Mouse (Mus musculus): ENCODE results near the gene Klrg1.

The Klrg1 gene

DNA sequence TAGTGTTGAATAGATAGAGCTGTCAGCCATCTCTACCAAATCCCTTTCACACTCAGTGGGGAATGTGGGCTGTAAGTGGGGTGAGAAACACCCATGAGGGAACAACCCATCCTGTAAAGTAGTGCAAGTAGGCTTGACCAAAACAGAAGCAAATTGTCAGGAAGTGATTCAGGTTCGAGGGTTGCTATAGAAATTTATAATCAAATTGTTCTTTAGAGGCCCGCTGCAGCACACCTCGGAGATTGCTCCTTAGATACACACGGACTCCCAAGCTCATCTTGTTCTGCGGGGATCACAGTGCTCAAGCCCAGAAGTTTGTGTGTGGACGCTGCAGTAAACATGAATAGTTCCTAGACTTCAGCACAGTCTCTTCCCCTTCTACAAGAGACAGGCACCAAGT, at the start of gene Klrg1:
Gene Klrg1 (minus strand): TSS at position 101 of the 400 bp plus-strand sequence.
- no peak for DNase-seq

DNA sequence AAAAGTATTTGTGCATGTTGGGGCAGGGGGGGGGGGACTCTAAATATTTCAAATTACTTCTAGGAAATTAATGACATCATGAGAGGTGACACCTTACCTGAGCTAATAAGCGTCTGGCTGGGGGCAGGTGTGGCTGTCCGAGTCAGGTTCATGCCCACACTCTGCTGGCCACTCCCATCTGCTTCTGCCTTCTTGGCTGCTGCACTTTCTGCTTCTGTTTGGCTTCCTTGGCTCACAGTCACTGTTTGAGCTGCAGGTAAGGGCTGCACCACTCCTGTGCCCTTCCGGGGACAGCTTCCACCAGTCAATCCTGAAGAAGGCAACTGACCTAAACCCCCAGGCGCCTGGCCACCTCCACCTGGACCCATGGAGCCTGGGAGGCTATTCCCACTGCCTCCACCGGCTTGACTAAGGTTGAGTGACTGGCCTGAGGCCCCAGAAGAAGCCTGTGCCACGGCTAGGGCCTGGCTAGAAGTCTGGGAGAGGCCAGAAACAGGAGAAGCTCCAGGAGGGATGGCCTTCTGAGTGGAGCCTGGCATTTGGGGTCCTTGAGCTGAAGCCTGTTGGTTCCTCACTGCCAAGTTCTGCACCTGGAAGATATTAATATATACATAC, 42.8 kb upstream of the Klrg1 start:
- peak; percentile 27 to 41 for DNase-seq

DNA sequence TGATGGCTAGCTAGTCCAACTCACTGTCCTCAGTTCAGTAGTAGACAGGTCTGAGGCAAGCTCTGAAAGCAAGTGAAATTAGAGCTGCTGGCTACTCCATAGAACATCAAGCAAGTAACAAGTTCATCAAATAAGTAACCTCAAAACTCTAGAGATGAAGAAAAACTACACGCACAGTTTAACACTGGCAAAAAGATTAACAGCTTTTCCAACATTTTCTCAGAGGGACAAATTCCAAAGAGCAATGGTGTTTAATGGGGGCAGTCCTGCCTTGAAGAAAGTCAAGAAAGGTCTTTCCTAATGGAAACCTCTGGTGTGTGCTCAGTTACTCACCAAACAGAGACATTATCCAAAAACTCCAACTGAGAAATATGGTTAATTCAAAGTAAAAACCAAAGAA, 36.0 kb upstream of the Klrg1 start:
- DNase-seq: peak in 1 of 2 experiments; percentile 37

GRCm38 (mm10) chr6:122310187-122310820, 27.6 kb upstream of the Klrg1 start:
- DNase-seq: no peak

DNA sequence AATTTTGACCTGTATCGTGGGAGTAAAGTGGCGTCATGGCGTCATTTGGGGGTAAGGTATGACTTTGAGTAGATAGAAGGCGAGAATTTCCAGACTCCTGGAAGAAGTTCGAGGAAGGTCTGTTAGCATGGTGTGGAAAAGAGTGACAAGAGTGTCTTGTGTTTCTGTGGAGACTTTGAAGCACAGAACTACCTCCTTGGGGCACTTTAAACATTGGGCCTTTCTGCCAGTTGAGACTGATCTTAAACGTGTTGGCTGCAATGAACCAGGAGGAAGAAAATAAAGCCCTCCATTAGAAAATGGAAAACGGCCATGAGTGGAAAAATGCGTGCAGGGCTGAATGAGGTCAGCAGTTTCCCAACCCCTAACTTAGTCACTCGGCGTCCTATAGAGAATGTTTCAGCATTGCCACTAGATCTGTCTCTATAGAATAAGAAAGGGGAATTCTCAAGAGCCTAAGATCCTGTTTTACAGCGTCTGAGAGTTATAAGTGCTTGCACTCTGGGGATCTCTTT, 26.8 kb upstream of the Klrg1 start:
- DNase-seq: no peak

DNA sequence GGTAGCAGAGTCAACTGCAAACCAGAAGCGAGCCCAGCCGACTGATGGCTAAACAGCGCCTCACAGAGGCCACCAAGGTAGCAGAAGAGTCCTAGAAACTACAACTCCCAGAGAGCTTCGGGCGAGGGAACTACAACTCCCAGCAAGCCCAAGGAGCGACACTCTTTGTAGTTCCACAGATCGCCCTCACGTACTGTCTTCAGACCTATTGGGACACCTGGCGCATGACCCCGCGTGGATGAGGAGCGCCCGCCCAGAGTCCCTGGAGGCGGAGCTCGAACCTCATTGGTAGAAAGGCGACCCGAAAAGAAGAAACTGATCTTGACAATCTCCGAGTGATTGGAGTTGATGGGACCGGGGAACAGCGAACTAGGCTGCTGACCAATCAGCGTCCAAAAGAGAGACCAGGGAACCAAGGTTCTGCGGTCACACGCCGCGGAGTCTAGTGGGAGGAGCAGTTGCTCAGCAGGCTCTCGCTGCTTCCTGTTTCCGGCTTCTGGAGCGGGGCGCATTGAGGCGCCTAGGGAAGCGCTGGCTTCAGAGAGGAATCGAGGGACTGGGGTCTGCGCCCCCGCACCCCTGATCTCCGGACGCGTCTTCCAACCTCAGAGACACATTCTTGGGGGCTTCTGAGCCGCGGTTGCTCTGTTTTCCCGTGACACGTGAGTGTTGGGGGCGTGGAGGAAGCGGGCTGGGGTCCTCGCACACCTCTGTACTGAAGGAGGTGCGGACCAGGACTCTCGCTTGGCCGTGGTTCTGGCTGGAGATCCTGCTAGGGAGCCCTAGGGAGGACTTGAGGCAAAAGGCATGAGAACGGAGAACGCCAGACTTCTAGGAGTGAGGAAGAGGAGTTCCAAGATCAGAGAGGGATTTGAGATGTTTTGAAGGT, 26.1 kb upstream of the Klrg1 start, which contains the start of gene M6pr:
Gene M6pr (plus strand): TSS at position 216 of the 889 bp plus-strand sequence.
- peak; percentile 99 for DNase-seq

- DNase-seq: no peak
Observed at GRCm38 (mm10) chr6:122308136-122308504, 25.4 kb upstream of the Klrg1 start.

DNA sequence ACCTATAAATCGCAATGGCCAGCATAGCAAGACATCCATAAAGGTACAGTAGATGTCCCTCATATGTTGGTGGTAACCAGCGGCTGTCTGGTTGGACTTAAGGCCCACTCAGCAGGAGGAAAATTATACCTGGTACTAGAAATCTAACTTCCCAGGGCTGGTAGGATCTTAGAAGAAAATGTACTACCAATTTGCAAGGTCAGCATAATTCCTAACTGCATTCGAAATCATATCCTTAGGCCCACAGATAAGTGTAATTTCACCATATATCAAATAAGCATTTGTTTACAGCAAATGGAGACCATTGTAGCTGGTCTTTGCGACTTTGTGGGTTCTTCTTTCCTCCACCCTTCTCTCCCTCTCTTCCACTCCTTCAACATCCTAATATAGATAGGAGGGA, 24.0 kb upstream of the Klrg1 start:
- DNase-seq: no peak

DNA sequence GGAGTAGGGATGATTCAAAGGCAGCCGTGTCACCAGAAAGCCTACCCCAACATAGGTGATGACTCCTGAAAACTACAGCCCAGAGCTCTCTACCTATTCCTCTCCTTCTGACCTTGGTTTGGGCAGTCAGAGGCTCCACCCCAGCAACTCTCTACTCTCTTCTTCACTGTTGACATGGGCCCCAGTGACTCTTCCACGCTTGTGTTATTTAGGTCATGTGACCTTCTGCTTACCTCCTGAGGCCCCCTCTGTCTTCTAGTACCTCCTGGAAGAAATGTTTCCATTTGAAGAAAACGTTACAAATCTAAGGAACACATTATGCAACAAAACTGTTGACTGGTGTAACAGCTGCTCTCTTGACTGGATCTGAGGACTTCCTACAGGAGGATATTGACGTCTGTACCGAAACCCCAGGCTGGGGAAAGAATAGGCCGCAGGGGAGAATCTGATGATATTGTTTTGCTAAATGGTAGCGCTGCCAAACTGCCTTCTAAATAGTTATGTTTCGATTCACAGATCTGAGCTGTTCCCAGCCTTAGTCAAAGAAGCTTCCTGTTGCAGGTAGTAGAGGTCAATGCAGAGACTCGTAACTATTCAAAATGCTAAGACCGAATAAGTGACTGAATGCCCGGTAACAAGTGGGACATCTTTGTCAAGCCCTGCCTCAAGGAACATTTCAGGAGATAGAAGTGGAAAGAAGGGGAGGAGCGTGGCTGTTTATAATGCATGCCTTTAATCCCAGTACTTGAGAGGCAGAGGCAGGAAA, 22.3 kb upstream of the Klrg1 start:
- DNase-seq: no peak

DNA sequence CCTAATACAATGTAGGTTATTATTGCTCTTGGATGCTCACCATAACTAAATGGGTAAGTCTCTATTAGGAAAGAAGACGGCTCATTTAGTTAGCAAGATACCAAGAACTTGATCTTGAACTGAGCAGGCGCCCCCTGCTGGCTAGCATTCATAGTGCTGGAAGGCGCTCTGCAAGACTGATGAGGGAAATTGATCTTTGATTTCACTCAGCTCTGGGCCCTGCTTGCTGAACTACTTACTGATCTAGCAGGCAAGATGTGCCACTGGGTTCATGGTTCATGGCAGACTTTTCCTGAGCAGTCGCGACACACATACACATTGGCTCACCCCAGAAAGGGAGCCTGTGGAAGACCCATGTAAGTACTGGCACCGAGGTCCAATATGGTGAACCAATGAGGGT, 21.7 kb upstream of the Klrg1 start:
- DNase-seq: peak; percentile 36 to 81

DNA sequence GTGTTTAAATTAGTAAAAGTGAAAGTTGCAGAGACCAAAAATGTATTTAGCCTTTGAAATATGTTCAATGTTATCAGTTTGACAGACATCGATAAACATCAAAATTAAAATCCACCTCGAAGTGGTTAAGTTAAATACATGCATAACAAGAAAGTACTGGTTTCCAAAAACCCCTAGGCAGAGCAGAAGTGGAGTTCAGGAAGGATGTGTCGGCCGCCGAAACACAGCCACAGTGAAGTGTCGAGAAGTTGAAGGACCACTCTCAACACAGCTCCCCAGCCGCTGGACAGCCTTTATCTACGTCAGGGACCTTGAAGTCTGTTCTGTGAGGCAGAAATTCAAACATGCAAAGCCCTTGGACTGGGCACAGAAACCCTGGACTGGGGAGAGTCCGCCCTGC, 20.8 kb upstream of the Klrg1 start:
- no peak for DNase-seq

- no peak for DNase-seq
Observed at GRCm38 (mm10) chr6:122302661-122303060, 20.0 kb upstream of the Klrg1 start.

DNA sequence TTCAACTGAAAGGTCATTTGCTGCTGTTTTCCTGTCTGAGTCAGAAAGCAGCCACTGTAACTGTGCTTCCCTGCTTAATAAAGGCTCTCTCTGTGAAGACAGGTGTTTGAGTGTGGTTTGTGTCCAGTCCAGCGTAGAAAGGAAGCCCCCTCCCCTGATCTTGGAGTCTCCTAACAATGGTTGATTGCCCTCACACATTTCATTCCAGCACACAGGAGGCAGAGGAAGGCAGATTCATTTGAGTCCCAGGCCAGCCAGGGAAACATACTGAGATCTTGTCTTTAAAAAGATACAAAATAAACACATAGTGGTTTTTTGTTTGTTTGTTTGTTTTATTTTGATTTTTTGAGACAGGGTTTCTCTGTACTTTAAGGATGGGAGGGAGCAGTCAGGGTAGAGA, 19.4 kb upstream of the Klrg1 start:
- no peak for DNase-seq

GRCm38 (mm10) chr6:122299621-122300133, 17.0 kb upstream of the Klrg1 start:
- no peak for DNase-seq

- DNase-seq: no peak
Observed at GRCm38 (mm10) chr6:122298223-122298609, 15.5 kb upstream of the Klrg1 start.

DNA sequence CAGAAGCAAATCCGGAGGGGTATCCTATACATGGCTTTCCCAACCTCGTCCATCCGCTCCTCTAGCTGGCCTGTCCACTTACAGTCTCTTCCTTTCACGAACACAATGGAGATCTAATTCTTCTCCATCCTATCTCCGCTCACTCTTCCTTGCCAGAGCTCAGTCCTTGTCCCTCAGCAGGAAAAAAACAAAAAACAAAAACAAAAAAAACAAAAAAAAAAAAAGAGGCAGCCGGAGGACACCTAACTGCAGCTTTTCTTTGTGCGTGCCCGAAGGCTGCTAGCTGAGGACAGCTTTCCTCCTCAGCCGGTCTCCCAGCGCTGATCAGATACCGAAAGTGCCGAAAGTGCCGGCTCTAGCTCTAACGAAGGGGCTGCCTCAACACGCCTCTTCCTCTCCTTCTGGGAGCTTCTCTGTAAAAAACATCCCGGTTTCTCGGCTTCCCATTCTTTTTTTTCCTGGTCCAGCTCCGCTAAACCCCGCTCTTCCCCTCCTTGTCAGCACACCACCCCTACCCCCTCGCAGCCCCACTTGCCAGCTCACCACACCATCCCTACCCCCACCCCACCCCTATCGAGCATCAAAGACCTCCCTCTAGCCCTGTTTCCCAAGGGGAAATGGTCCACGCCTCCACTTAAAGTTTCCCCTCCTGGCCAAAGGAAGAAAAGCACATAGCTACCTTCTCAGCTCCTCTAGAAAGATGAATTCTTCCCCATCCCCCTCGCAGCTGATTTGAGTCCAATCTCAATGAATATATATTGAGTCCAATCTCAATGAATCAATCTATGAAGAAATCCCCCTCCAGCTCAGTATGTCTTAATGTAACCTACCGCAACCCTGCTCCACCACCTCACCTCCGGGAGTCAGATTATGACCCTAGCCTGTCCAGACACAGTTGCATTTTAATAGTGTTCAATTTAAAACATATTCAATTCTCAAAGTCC, 14.9 kb upstream of the Klrg1 start:
- DNase-seq: no peak

GRCm38 (mm10) chr6:122296918-122297278, 14.2 kb upstream of the Klrg1 start:
- DNase-seq: no peak

GRCm38 (mm10) chr6:122295242-122295641, 12.6 kb upstream of the Klrg1 start:
- DNase-seq: no peak

GRCm38 (mm10) chr6:122294290-122294689, 11.6 kb upstream of the Klrg1 start:
- no peak for DNase-seq

DNA sequence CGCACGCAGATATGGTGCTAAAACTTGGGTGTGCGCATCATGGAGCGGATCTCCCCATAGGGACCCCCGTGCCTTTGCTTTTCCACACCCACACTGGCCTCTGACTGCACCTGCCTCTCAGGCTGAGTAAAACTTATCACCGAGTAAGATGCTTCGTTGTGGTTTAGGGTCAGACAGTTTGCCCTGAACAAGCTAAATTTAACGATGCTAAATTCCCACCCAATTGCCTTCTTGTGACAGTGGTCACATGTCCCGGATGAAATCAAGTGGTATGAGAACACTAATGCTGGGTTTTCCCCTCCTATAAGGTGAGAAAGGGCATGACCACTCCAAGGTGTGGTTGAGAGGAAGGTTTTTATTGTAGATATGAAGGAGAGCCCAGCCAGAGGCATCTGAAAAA, 11.1 kb upstream of the Klrg1 start:
- no peak for DNase-seq

- no peak for DNase-seq
Observed at GRCm38 (mm10) chr6:122293121-122293520, 10.4 kb upstream of the Klrg1 start.

- no peak for DNase-seq
Observed at GRCm38 (mm10) chr6:122292184-122292583, 9.5 kb upstream of the Klrg1 start.
